Mouse (Mus musculus): Measurements from ENCODE around the gene Olfr95. TPM values are rescaled to one million over a fixed set of nuclear protein-coding genes. Genes with fewer than 3 reads are reported as not detected.

Gene Olfr95
- total RNA-seq, 2 experiments from 2014 or later = not detected

DNA sequence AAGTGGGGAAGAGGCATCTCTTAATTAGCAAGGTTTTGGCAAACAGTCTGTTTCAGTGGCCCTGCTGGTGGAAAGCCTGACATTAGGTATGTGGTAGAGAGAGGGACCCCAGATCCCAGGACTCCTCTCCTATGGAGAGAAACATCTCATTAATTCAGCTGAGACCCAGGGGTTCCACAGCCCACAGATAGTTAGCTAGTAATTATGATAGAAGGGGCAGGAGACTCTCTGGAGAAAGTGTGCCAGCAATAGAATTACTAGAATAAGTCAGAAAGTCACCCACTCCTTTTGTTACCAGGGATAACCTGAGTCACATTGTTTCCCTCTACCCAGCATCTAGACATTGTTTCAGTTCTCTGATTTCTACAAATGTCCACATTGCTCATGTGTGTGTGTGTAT lies 51.5 kb downstream of the Olfr95 start, which contains the start of gene Olfr93:
TSS of gene Olfr93 (minus strand) at position 101 of the 400 bp plus-strand sequence.
- DNase-seq = no peak
- intact Hi-C loops (cut with DNase I; ENCODE audit: low total_unique reads) = no loop called here

Other genes starting within 250 kb of the Olfr95 start
- gene 2410137M14Rik, start 231.9 kb downstream of the Olfr95 start, total RNA-seq (2021) = under 1 TPM in 1 of 2 experiments, not detected in 1; 0.25 TPM
- gene H2-M5, start 223.6 kb downstream of the Olfr95 start, total RNA-seq (2021) = not detected
- 1 to 10 TPM in 1 of 2 experiments, under 1 TPM in 1; 0.74 to 1.5 TPM for gene Zfp57, start 212.0 kb downstream of the Olfr95 start, total RNA-seq (2021)
- not detected for gene Mog, start 189.7 kb downstream of the Olfr95 start, total RNA-seq (2021)
- 10 to 100 TPM in 1 of 2 experiments, 1 to 10 TPM in 1; 9.8 to 10.3 TPM for gene Gabbr1, start 167.2 kb downstream of the Olfr95 start, total RNA-seq (2021)
- gene Olfr90, start 124.6 kb downstream of the Olfr95 start, total RNA-seq (2021) = not detected
- gene Olfr91, start 114.8 kb downstream of the Olfr95 start, total RNA-seq (2021) = not detected
- not detected for gene Olfr92, start 93.0 kb downstream of the Olfr95 start, total RNA-seq (2021)
- gene Olfr93, start 51.6 kb downstream of the Olfr95 start, total RNA-seq (2021) = not detected
- gene Ubd, start 19.2 kb downstream of the Olfr95 start, total RNA-seq (2021) = not detected
- gene Olfr94, start 12.1 kb downstream of the Olfr95 start, total RNA-seq (2021) = not detected
- gene Olfr96, start 7.0 kb upstream of the Olfr95 start, total RNA-seq (2021) = not detected
- not detected for gene Olfr97, start 24.2 kb upstream of the Olfr95 start, total RNA-seq (2021)
- gene Olfr98, start 50.6 kb upstream of the Olfr95 start, total RNA-seq (2021) = not detected
- gene H2-M3, start 57.1 kb upstream of the Olfr95 start, total RNA-seq (2021) = 1 to 10 TPM; 1.3 to 1.6 TPM
- not detected for gene Olfr99, start 70.3 kb upstream of the Olfr95 start, total RNA-seq (2021)
- gene Olfr101, start 91.2 kb upstream of the Olfr95 start, total RNA-seq (2021) = not detected
- gene Olfr102, start 103.9 kb upstream of the Olfr95 start, total RNA-seq (2021) = not detected
- not detected for gene Olfr103, start 126.6 kb upstream of the Olfr95 start, total RNA-seq (2021)
- not detected for gene Olfr104-ps, start 146.5 kb upstream of the Olfr95 start, total RNA-seq (2021)
- gene Olfr105-ps, start 165.9 kb upstream of the Olfr95 start, total RNA-seq (2021) = not detected
- not detected for gene Olfr106-ps, start 177.3 kb upstream of the Olfr95 start, total RNA-seq (2021)
- not detected for gene Olfr107, start 186.1 kb upstream of the Olfr95 start, total RNA-seq (2021)
- gene Olfr108, start 232.4 kb upstream of the Olfr95 start, total RNA-seq (2021) = not detected
- gene Olfr109, start 245.8 kb upstream of the Olfr95 start, total RNA-seq (2021) = not detected